Mouse (Mus musculus): ENCODE measurements around the gene Cdc14b.

GRCm38 (mm10) chr13:64273891-64274844, 922 bp downstream of the Cdc14b start:
- TF ChIP-seq CTCF (IDR thresholded peaks at IDR 0.05; ENCODE audit: control insufficient read depth, insufficient read depth, insufficient read length): no peak
- no peak for TF ChIP-seq CEBPB (IDR thresholded peaks at IDR 0.05; ENCODE audit: low read depth)
- TF ChIP-seq MAX (IDR thresholded peaks at IDR 0.05): no peak
- TF ChIP-seq MYOD1 (IDR thresholded peaks at IDR 0.05; ENCODE audit: control insufficient read depth, insufficient read length, low read depth): no peak
- no peak for TF ChIP-seq USF1 (IDR thresholded peaks at IDR 0.05; ENCODE audit: low read depth)
